Mouse (Mus musculus) stomach, postnatal 0 days (tissue): ENCODE data around the gene Hdgfl3. TPM values are rescaled to one million over a fixed set of nuclear protein-coding genes. Genes with fewer than 3 reads are reported as not detected.
A peak's percentile ranks its signal among the peaks of the same experiment; 100 is the strongest.

ENCODE experiments used
- ATAC-seq: fragments of 200-750 bp; cut with Nextera tagmentation; 2 replicates; pipeline ENCODE4 v1.8.0; 2017; ENCODE audit not compliant: low FRiP score, low TSS enrichment
- DNase-seq: peaks from one replicate; pipeline ENCODE4 v3.0.0-alpha.2; 2016; ENCODE audit warnings: low spot score
- H3K27ac ChIP-seq: fragments of 300-500 bp; sonication (generic); replicated peaks from 2 replicates; pipeline ENCODE4 v1.5.1; 2014; ENCODE audit warnings: mild to moderate bottlenecking, control low read depth
- H3K27me3 ChIP-seq: fragments of 300-500 bp; sonication (generic); 2 replicates; pipeline ENCODE4 v1.6.1; 2014; ENCODE audit warnings: low read length; ENCODE audit not compliant: control insufficient read depth, insufficient read depth
- H3K36me3 ChIP-seq: fragments of 300-500 bp; sonication (generic); 2 replicates; pipeline ENCODE4 v1.6.1; 2014; ENCODE audit warnings: low read length, mixed read lengths; ENCODE audit not compliant: control insufficient read depth, insufficient read depth
- H3K4me1 ChIP-seq: fragments of 300-500 bp; sonication (generic); replicated peaks from 2 replicates; pipeline ENCODE4 v1.6.1; 2014; ENCODE audit warnings: antibody characterized with exemption; ENCODE audit not compliant: control insufficient read depth, insufficient read depth
- H3K4me2 ChIP-seq: fragments of 300-500 bp; sonication (generic); replicated peaks from 2 replicates; pipeline ENCODE4 v1.6.1; 2014; ENCODE audit warnings: low read depth, mild to moderate bottlenecking, control low read depth, moderate library complexity
- H3K4me3 ChIP-seq: fragments of 300-500 bp; sonication (generic); 2 replicates; pipeline ENCODE4 v1.5.1; 2014; ENCODE audit warnings: low read depth, low read length, control low read depth
- H3K9ac ChIP-seq: fragments of 300-500 bp; sonication (generic); 2 replicates; pipeline ENCODE4 v1.6.1; 2014; ENCODE audit warnings: mild to moderate bottlenecking, low read length, control low read depth, mixed read lengths
- H3K9me3 ChIP-seq: fragments of 300-500 bp; sonication (generic); 2 replicates; pipeline ENCODE4 v1.6.1; 2016; ENCODE audit warnings: low read length; ENCODE audit not compliant: control insufficient read depth
- CTCF ChIP-seq: IDR thresholded peaks from 2 replicates; pipeline ENCODE4 v1.5.1; 2016; ENCODE audit warnings: antibody characterized with exemption, low read depth, mild to moderate bottlenecking, moderate library complexity
- EP300 ChIP-seq: optimal IDR thresholded peaks from 2 replicates; pipeline ENCODE3; 2016; ENCODE audit warnings: antibody characterized with exemption
- WGBS: fragments of 180-500 bp; shearing (Covaris S2); extraction: QIAGEN DNeasy Blood & Tissue Kit; methylation state at CpG from one replicate; pipeline ENCODE4 v1.1.7; 2014; 5-methylcytosine and 5-hydroxymethylcytosine counted together
- polyA plus RNA-seq: library from polyadenylated mRNA; unstranded; fragments of >200 nt; fragmentation: Nextera tagmentation; extraction: Ambion mirVana; gene quantifications from 2 replicates; pipeline ENCODE4 v1.2.1, GENCODE M21; 2015

Hdgfl3 gene
- polyA plus RNA-seq, 1 experiment from 2014 or later: 6.6 TPM

GRCm38 (mm10) chr7:81858968-81859721 lies 75.1 kb downstream of the Hdgfl3 start, which contains the start of gene Tm6sf1:
Gene Tm6sf1, plus strand, starts transcription at chr7:81859001.
- H3K9ac ChIP-seq: peak within 1 kb of the TSS; percentile 63
- H3K4me1 ChIP-seq: no peaks in the 10 kb centered on the region
- peak within 1 kb of the TSS; percentile 55 for H3K4me3 ChIP-seq
- no peak for TF ChIP-seq CTCF
- no peak for TF ChIP-seq EP300
- peak; percentile 28 for DNase-seq
- no peaks in the 10 kb centered on the region for H3K9me3 ChIP-seq
- no peak within 1 kb of the TSS for H3K27ac ChIP-seq
- peak; percentile 41; the same call in 1 of the 2 replicates for ATAC-seq
- WGBS: 1% methylated on average over 62 of the region's 64 CpGs
- peak within 1 kb of the TSS; percentile 87 for H3K4me2 ChIP-seq
- no peaks in the 10 kb centered on the region for H3K36me3 ChIP-seq
- H3K27me3 ChIP-seq: no peaks in the 10 kb centered on the region

- Histone ChIP-seq H3K9me3 (no peaks in the 10 kb centered on the region), H3K4me3 (no peak overlapping the region), H3K27me3 (no peaks in the 10 kb centered on the region), H3K36me3 (no peaks in the 10 kb centered on the region), H3K4me1 (no peaks in the 10 kb centered on the region), H3K27ac (no peak overlapping the region), H3K4me2 (0 out of 2 replicates have a peak overlapping the region, but pooled peaks have one; percentile 87), H3K9ac (no peak overlapping the region)
- 28% methylated on average over 9 of the region's 9 CpGs for WGBS
- ATAC-seq (no peak), DNase-seq (no peak)
- TF ChIP-seq EP300: no peak
- no peak for TF ChIP-seq CTCF
Observed at GRCm38 (mm10) chr7:81858236-81858635, 76.0 kb downstream of the Hdgfl3 start.

- no peaks in the 10 kb centered on the region for H3K4me1 ChIP-seq
- no peaks in the 10 kb centered on the region for H3K9me3 ChIP-seq
- no peaks in the 10 kb centered on the region for H3K27me3 ChIP-seq
- TF ChIP-seq CTCF (no peak), EP300 (no peak)
- H3K4me3 ChIP-seq: no peak overlapping the region
- no peak overlapping the region for H3K27ac ChIP-seq
- 52% methylated on average over 4 of the region's 4 CpGs for WGBS
- H3K36me3 ChIP-seq: no peaks in the 10 kb centered on the region
- ATAC-seq: no peak
- H3K9ac ChIP-seq: no peak overlapping the region
- no peak overlapping the region for H3K4me2 ChIP-seq
- no peak for DNase-seq
Observed at GRCm38 (mm10) chr7:81856221-81856620, 78.1 kb downstream of the Hdgfl3 start.

GRCm38 (mm10) chr7:81855694-81856093 lies 78.6 kb downstream of the Hdgfl3 start, which contains the start of gene Gm10160:
Gene Gm10160, minus strand, starts transcription at chr7:81855794.
- no peaks in the 10 kb centered on the region for H3K27me3 ChIP-seq
- H3K4me2 ChIP-seq: peak within 1 kb of the TSS; percentile 5; the same call in 1 of the 2 replicates
- no peak within 1 kb of the TSS for H3K9ac ChIP-seq
- no peaks in the 10 kb centered on the region for H3K9me3 ChIP-seq
- H3K36me3 ChIP-seq: no peaks in the 10 kb centered on the region
- DNase-seq (no peak), ATAC-seq (no peak)
- no peaks in the 10 kb centered on the region for H3K4me1 ChIP-seq
- no peak within 1 kb of the TSS for H3K4me3 ChIP-seq
- 93% methylated on average over 1 of the region's 1 CpGs for WGBS
- TF ChIP-seq CTCF (no peak), EP300 (no peak)
- no peak within 1 kb of the TSS for H3K27ac ChIP-seq

- no peak for DNase-seq
- no peaks in the 10 kb centered on the region for H3K36me3 ChIP-seq
- no peak for TF ChIP-seq CTCF
- TF ChIP-seq EP300: no peak
- no peak overlapping the region for H3K4me3 ChIP-seq
- H3K4me2 ChIP-seq: peak overlapping the region; percentile 5; the same call in 1 of the 2 replicates
- no peaks in the 10 kb centered on the region for H3K4me1 ChIP-seq
- no peak overlapping the region for H3K27ac ChIP-seq
- H3K9me3 ChIP-seq: no peaks in the 10 kb centered on the region
- ATAC-seq: peak; percentile 32; the same call in 1 of the 2 replicates
- WGBS: 52% methylated on average over 8 of the region's 8 CpGs
- H3K27me3 ChIP-seq: no peaks in the 10 kb centered on the region
- H3K9ac ChIP-seq: no peak overlapping the region
Observed at GRCm38 (mm10) chr7:81854568-81855307, 79.5 kb downstream of the Hdgfl3 start.
